Mouse (Mus musculus) inflammation-experienced regulatory T-cells (primary cell): ENCODE results near the gene Crip2. TPM values are rescaled to one million over a fixed set of nuclear protein-coding genes. Genes with fewer than 3 reads are reported as not detected.

Experiments used
- polyA plus RNA-seq, 2 experiments: library from polyadenylated mRNA; unstranded; fragments of 100-300 nt; shearing (Covaris generic); gene quantifications; one replicate each; pipeline ENCODE4 v1.2.1; 2017

Gene Crip2
- polyA plus RNA-seq, result 1 to 10 TPM; 7.2 to 8.2 TPM

GRCm38 (mm10) chr12:113139908-113140615 lies at the start of gene Crip2:
Crip2 (plus strand) TSS chr12:113140236.

GRCm38 (mm10) chr12:113097749-113098281 lies 42.2 kb upstream of the Crip2 start, which contains the start of gene Mta1:
Mta1 (plus strand) TSS chr12:113098278.

GRCm38 (mm10) chr12:113146112-113147057 lies 6.3 kb downstream of the Crip2 start, which contains the start of gene Crip1:
Crip1 (plus strand) TSS chr12:113146316.

GRCm38 (mm10) chr12:113155887-113156539 lies 16.0 kb downstream of the Crip2 start, which contains the start of gene Tedc1:
Tedc1 (plus strand) TSS chr12:113156421.

GRCm38 (mm10) chr12:113185442-113186291 lies 45.6 kb downstream of the Crip2 start, which contains the start of gene Tmem121:
Tmem121 (plus strand) TSS chr12:113185930.

Other genes with a start within 250 kb of the Crip2 start
- 1 to 10 TPM; 2.0 to 2.2 TPM for gene Jag2, start 210.5 kb upstream of the Crip2 start, polyA plus RNA-seq
- 10 to 100 TPM; 33.2 to 42.5 TPM for gene Nudt14, start 198.1 kb upstream of the Crip2 start, polyA plus RNA-seq
- gene Btbd6, start 163.8 kb upstream of the Crip2 start, polyA plus RNA-seq, result 10 to 100 TPM; 48.9 to 59.9 TPM
- gene Brf1, start 139.5 kb upstream of the Crip2 start, polyA plus RNA-seq, result 100 to 1,000 TPM; 160 to 184 TPM
- gene Pacs2, start 125.7 kb upstream of the Crip2 start, polyA plus RNA-seq, result 10 to 100 TPM; 24.7 to 40.2 TPM
- gene Tex22, start 65.7 kb upstream of the Crip2 start, polyA plus RNA-seq, result 1 to 10 TPM in 1 of 2 experiments, under 1 TPM in 1; 0.33 to 1.5 TPM
- gene Mta1, start 42.0 kb upstream of the Crip2 start, polyA plus RNA-seq, result 10 to 100 TPM; 32.3 to 32.7 TPM
- 1,000 to 10,000 TPM in 1 of 2 experiments, 100 to 1,000 TPM in 1; 866 to 1,646 TPM for gene Crip1, start 6.1 kb downstream of the Crip2 start, polyA plus RNA-seq
- gene Tedc1, start 16.2 kb downstream of the Crip2 start, polyA plus RNA-seq, result 10 to 100 TPM in 1 of 2 experiments, 1 to 10 TPM in 1; 5.6 to 16.2 TPM
- gene Tmem121, start 45.7 kb downstream of the Crip2 start, polyA plus RNA-seq, result under 1 TPM in 1 of 2 experiments, not detected in 1; 0.33 TPM